Mouse (Mus musculus): ENCODE data around the gene Spo11.

DNA sequence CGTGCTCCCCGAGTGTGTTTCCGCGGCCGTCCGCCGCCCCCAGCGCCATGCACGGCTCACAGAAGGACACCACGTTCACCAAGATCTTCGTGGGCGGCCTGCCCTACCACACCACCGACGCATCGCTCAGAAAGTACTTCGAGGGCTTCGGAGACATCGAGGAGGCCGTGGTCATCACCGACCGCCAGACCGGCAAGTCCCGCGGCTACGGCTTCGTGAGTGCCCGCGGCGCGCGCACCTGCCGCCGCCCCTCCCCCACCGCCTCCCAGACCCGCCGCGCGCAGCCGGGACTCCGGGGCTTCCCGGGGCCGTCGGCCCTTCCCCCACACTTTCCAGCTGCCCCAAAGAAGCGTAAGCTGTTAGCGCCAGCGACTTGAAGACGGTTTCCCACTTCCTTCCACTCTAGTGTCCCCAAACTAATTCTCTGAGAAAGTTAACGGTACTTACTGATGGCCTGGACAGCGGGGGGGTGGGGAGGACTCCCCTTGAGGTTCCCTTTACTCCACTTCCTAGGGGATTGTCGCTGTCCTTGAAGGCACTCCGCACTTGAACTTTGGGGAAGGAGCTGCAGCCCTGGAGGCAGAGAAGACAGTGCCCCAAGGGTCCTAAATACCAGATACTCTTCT, 44.7 kb downstream of the Spo11 start:
- TF ChIP-seq CTCF (IDR thresholded peaks at IDR 0.05; ENCODE audit: low read depth): no peak
- no peak for TF ChIP-seq EP300 (IDR thresholded peaks at IDR 0.05; ENCODE audit: low read depth)
